Mouse (Mus musculus) intestine, embryonic 16.5 days (tissue): ENCODE results near the gene Vmn2r97. TPM values are rescaled to one million over a fixed set of nuclear protein-coding genes. Genes with fewer than 3 reads are reported as not detected.
"Not testable (repeated sequence)": the region's sequence is repeated elsewhere in the genome, so short reads cannot be mapped to it uniquely, and the experiment has no call there.

ENCODE experiments used
- ATAC-seq: fragments of 200-750 bp; cut with Nextera tagmentation; 2 replicates; pipeline ENCODE4 v1.8.0; 2017; ENCODE audit warnings: moderate TSS enrichment, moderate library complexity
- H3K27ac ChIP-seq: fragments of 300-500 bp; sonication (generic); 2 replicates; pipeline ENCODE4 v1.5.1; 2014; ENCODE audit warnings: mild to moderate bottlenecking, low read length
- H3K27me3 ChIP-seq: fragments of 300-500 bp; sonication (generic); replicated peaks from 2 replicates; pipeline ENCODE4 v1.6.1; 2014; ENCODE audit warnings: low read length, control low read depth, mixed read lengths; ENCODE audit not compliant: control insufficient read depth, insufficient read depth
- H3K36me3 ChIP-seq: fragments of 300-500 bp; sonication (generic); 2 replicates; pipeline ENCODE4 v1.6.1; 2014; ENCODE audit warnings: low read length, control low read depth; ENCODE audit not compliant: control insufficient read depth, insufficient read depth
- H3K4me1 ChIP-seq: fragments of 300-500 bp; sonication (generic); 2 replicates; pipeline ENCODE4 v1.6.1; 2014; ENCODE audit warnings: low read length, control low read depth, mixed read lengths; ENCODE audit not compliant: control insufficient read depth, insufficient read depth
- H3K4me2 ChIP-seq: fragments of 300-500 bp; sonication (generic); 2 replicates; pipeline ENCODE4 v1.6.1; 2014; ENCODE audit warnings: low read depth, low read length, control low read depth
- H3K4me3 ChIP-seq: fragments of 300-500 bp; sonication (generic); 2 replicates; pipeline ENCODE4 v1.5.1; 2014; ENCODE audit warnings: mild to moderate bottlenecking, low read length
- H3K9ac ChIP-seq: fragments of 300-500 bp; sonication (generic); 2 replicates; pipeline ENCODE4 v1.6.1; 2014; ENCODE audit warnings: low read depth, low read length
- H3K9me3 ChIP-seq: fragments of 300-500 bp; sonication (generic); 2 replicates; pipeline ENCODE4 v1.6.1; 2016; ENCODE audit warnings: low read length, control low read depth; ENCODE audit not compliant: control insufficient read depth
- WGBS: fragments of 180-500 bp; shearing (Covaris S2); extraction: QIAGEN DNeasy Blood & Tissue Kit; methylation state at CpG from one replicate; pipeline ENCODE4 v1.1.7; 2014; 5-methylcytosine and 5-hydroxymethylcytosine counted together
- polyA plus RNA-seq: library from polyadenylated mRNA; unstranded; fragments of >200 nt; fragmentation: Nextera tagmentation; extraction: Ambion mirVana; gene quantifications from 2 replicates; pipeline ENCODE4 v1.2.1, GENCODE M21; 2015

The Vmn2r97 gene
- not detected in 2 replicates for polyA plus RNA-seq

GRCm38 (mm10) chr17:18914000-18914399 is at the start of gene Vmn2r97:
TSS of gene Vmn2r97 (plus strand) at chr17:18914300.
- not testable (repeated sequence) for H3K4me3 ChIP-seq, H3K36me3 ChIP-seq, H3K4me1 ChIP-seq, H3K9me3 ChIP-seq, H3K27me3 ChIP-seq, ATAC-seq, H3K4me2 ChIP-seq, H3K9ac ChIP-seq, H3K27ac ChIP-seq
- 74% methylated on average over 2 of the region's 2 CpGs for WGBS

GRCm38 (mm10) chr17:18882436-18882835 is 31.7 kb upstream of the Vmn2r97 start:
- not testable (repeated sequence) for ATAC-seq, H3K4me3 ChIP-seq, H3K27ac ChIP-seq, H3K36me3 ChIP-seq, H3K4me2 ChIP-seq, H3K9me3 ChIP-seq, H3K27me3 ChIP-seq, H3K4me1 ChIP-seq, H3K9ac ChIP-seq
- WGBS: 83% methylated on average over 1 of the region's 2 CpGs

- Histone ChIP-seq H3K36me3 (no peaks in the 10 kb centered on the region), H3K27ac (no peak overlapping the region), H3K9ac (no peak overlapping the region), H3K4me2 (no peak overlapping the region), H3K27me3 (no peaks in the 10 kb centered on the region), H3K9me3 (no peaks in the 10 kb centered on the region), H3K4me1 (no peaks in the 10 kb centered on the region), H3K4me3 (no peak overlapping the region)
- WGBS: 82% methylated on average over 6 of the region's 6 CpGs
- no peak for ATAC-seq
Observed at GRCm38 (mm10) chr17:18889745-18890329, 24.3 kb upstream of the Vmn2r97 start.

GRCm38 (mm10) chr17:18957800-18958199 is 43.7 kb downstream of the Vmn2r97 start:
- H3K36me3 ChIP-seq, H3K4me2 ChIP-seq, H3K4me3 ChIP-seq, ATAC-seq, H3K27me3 ChIP-seq, H3K9ac ChIP-seq, H3K4me1 ChIP-seq, H3K9me3 ChIP-seq, H3K27ac ChIP-seq: not testable (repeated sequence)
- 78% methylated on average over 1 of the region's 1 CpGs for WGBS

GRCm38 (mm10) chr17:18968371-18969275 is 54.5 kb downstream of the Vmn2r97 start:
- no peak overlapping the region for H3K4me3 ChIP-seq
- H3K9ac ChIP-seq: no peak overlapping the region
- no peak overlapping the region for H3K4me2 ChIP-seq
- no peaks in the 10 kb centered on the region for H3K4me1 ChIP-seq
- ATAC-seq: no peak
- 89% methylated on average over 29 of the region's 29 CpGs for whole genome bisulfite sequencing
- no peaks in the 10 kb centered on the region for H3K36me3 ChIP-seq
- peaks cover 6% of the 10 kb centered on the region for H3K9me3 ChIP-seq
- no peak overlapping the region for H3K27ac ChIP-seq
- no peaks in the 10 kb centered on the region for H3K27me3 ChIP-seq

Other genes starting within 250 kb of the Vmn2r97 start
- gene Vmn2r98, start 139.2 kb downstream of the Vmn2r97 start, polyA plus RNA-seq: not detected in 2 replicates